Mouse (Mus musculus) liver, adult 2 months (tissue): ENCODE data around the gene Klrb1f. TPM values are rescaled to one million over a fixed set of nuclear protein-coding genes. Genes with fewer than 3 reads are reported as not detected.
"Not testable (repeated sequence)": the region's sequence is repeated elsewhere in the genome, so short reads cannot be mapped to it uniquely, and the experiment has no call there.

Experiments used
- DNase-seq: peaks from one replicate; pipeline ENCODE4 v3.0.0-alpha.2; 2011; ENCODE audit warnings: low read depth, low spot score; ENCODE audit errors: extremely low read depth
- H3K27ac ChIP-seq: fragments of 200-500 bp; replicated peaks from 2 replicates; pipeline ENCODE4 v1.5.1; 2012; ENCODE audit warnings: low read depth, mild to moderate bottlenecking, control low read depth, inconsistent platforms, low read length; ENCODE audit not compliant: insufficient read depth
- H3K27me3 ChIP-seq: fragments of 200-500 bp; 2 replicates; pipeline ENCODE4 v1.6.1; 2012; ENCODE audit warnings: mild to moderate bottlenecking, moderate library complexity, low read length, inconsistent platforms; ENCODE audit not compliant: control insufficient read depth, insufficient read depth
- H3K36me3 ChIP-seq: fragments of 200-500 bp; 2 replicates; pipeline ENCODE4 v1.6.1; 2012; ENCODE audit warnings: low read length, inconsistent platforms; ENCODE audit not compliant: control insufficient read depth, insufficient read depth
- H3K4me1 ChIP-seq: fragments of 200-500 bp; 2 replicates; pipeline ENCODE4 v1.6.1; 2011; ENCODE audit warnings: low read length; ENCODE audit not compliant: control insufficient read depth, insufficient read depth
- H3K4me3 ChIP-seq: fragments of 200-500 bp; 2 replicates; pipeline ENCODE4 v1.5.1; 2011; ENCODE audit warnings: low read depth, mild to moderate bottlenecking, control low read depth, low read length, moderate library complexity; ENCODE audit not compliant: insufficient read depth
- H3K79me2 ChIP-seq: fragments of 200-500 bp; 2 replicates; pipeline ENCODE4 v1.6.1; 2012; ENCODE audit warnings: inconsistent platforms, mild to moderate bottlenecking, low read length, moderate library complexity; ENCODE audit not compliant: control insufficient read depth, insufficient read depth
- H3K9ac ChIP-seq: fragments of 200-500 bp; 2 replicates; pipeline ENCODE4 v1.6.1; 2012; ENCODE audit warnings: low read depth, mild to moderate bottlenecking, control low read depth, inconsistent platforms, low read length
- CTCF ChIP-seq: fragments of 200-500 bp; IDR thresholded peaks from 2 replicates; pipeline ENCODE4 v1.5.1; 2011; ENCODE audit warnings: low read depth, low read length, control low read depth
- POLR2A ChIP-seq: fragments of 200-500 bp; IDR thresholded peaks from 2 replicates; pipeline ENCODE4 v1.6.1; 2011; ENCODE audit warnings: low read length, control low read depth; ENCODE audit not compliant: insufficient read depth; ENCODE audit errors: extremely low read depth
- WGBS: fragments of 180-500 bp; shearing (Covaris S2); methylation state at CpG from one replicate; pipeline ENCODE4 v1.1.7; 2018; 5-methylcytosine and 5-hydroxymethylcytosine counted together
- polyA plus RNA-seq: library from polyadenylated mRNA; depleted of rRNA; stranded (reverse); fragments of >200 nt; gene quantifications from 2 replicates; pipeline ENCODE4 v1.2.3, GENCODE M21; 2012; rRNA removed
- total RNA-seq: library from RNA; depleted of rRNA; stranded (reverse); fragments of >200 nt; gene quantifications from 2 replicates; pipeline ENCODE4 v1.2.3, GENCODE M21; 2014; rRNA removed

The Klrb1f gene
- total RNA-seq (not detected in 2 replicates), polyA plus RNA-seq (not detected in 2 replicates)

DNA sequence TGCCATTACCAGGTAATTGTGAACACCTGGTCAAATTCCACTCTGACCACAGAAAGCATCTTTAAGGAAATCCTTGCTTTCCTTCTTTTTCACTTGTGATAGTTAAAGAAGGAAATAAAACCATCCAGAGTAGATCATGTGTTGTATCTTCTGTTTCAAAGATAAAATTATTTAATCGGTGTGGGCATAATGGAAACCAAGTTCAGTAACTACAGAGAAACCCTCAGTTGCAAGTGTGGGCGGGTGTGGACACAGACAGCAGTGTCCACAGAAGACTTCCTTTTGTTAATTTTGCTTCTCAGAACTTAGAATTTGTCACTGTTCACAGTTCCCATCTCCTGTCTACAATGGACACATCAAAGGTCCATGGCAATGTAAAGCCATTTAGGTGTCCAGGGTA lies at the start of gene Klrb1f:
Klrb1f (plus strand) TSS at position 301 of the 400 bp plus-strand sequence.
- Histone ChIP-seq H3K9ac (no peak within 1 kb of the TSS), H3K27ac (no peak within 1 kb of the TSS), H3K79me2 (no peaks in the 10 kb centered on the region), H3K27me3 (no peaks in the 10 kb centered on the region), H3K36me3 (no peaks in the 10 kb centered on the region), H3K4me3 (no peak within 1 kb of the TSS), H3K4me1 (no peaks in the 10 kb centered on the region)
- no peak for DNase-seq
- TF ChIP-seq CTCF (no peak), POLR2A (no peak)
- whole genome bisulfite sequencing, result 87% methylated on average over 2 of the region's 2 CpGs

DNA sequence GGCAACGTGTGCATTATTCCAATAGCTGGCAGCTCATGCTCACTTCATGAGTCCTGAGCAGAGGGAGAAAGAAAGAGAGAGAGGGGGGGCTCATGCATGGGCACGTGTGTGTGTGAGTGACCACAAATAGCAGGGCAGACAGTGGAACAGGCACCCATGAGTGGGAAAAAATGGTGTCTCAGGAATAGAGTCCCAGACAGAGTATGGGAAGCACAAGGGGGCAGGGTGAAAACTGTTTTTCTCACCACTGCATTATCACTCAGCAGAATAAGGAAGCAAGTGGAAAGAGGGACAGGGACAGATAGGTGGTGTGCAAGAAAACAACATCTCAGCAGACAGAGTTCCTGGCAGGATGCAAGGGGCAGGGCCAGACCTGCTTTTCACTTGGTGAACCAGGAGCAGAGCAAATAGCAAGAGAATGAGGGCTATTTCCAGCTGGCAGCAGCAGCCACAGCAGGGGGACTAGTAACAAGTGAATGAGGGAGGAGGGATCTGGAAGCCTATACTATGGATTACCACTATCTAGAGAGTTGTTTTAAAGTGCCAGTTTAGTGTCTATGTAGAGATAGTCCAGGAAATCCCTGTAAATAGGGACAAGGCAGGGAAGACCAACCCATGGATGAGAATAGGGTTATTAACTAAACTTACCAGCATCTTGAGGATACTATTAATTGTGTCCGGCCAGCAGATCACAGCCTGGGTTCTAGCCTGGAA lies 49.5 kb upstream of the Klrb1f start:
- H3K9ac ChIP-seq, result no peak overlapping the region
- H3K27ac ChIP-seq, result no peak overlapping the region
- DNase-seq, result peak; percentile 7

DNA sequence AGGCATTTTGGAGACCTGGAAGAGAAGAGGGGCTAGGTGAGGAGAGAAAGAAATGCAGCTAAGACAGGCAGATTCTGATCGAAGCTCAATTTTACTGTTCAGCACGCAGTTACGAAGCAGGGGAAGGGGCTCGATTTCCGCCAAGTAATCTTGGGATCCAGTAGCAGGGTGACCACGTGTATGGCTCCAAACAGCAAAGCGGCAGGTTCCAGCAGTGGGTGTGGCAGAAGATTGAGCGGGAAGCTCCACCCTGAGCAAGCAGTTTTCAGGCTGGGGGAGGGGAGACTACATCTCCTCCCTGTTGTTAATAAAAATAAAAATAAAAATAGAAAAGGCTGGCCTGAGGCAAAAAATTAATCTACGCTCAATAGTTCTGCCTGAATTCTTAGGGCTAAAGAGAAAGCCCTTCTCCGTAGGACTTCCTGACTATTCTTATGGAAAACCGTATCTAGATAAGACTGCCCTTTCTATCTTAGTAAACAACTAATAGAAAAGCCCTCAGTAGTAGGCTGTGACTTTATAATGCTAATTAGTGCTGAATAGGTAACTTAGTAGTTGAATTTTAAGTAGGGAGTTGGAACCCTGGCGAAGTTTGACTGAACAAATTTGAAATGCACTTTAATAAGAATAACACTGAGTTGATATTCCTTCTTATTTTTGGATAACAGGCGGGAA lies 48.8 kb upstream of the Klrb1f start:
- no peak for DNase-seq
- Histone ChIP-seq H3K4me3 (no peak overlapping the region), H3K9ac (no peak overlapping the region)

More for the DNA sequence above, 49.5 kb upstream of the Klrb1f start:
- no peak for TF ChIP-seq CTCF
- no peak for TF ChIP-seq POLR2A
- Histone ChIP-seq H3K36me3 (no peaks in the 10 kb centered on the region), H3K4me1 (no peaks in the 10 kb centered on the region; the same call in 1 of the 2 replicates), H3K79me2 (no peaks in the 10 kb centered on the region), H3K4me3 (no peak overlapping the region), H3K27me3 (no peaks in the 10 kb centered on the region)
- WGBS, result 54% methylated on average over 3 of the region's 3 CpGs

GRCm38 (mm10) chr6:129001392-129001791 lies 44.3 kb upstream of the Klrb1f start:
- no peaks in the 10 kb centered on the region for H3K27me3 ChIP-seq
- no peaks in the 10 kb centered on the region for H3K36me3 ChIP-seq
- 81% methylated on average over 2 of the region's 2 CpGs for WGBS
- no peak overlapping the region for H3K4me3 ChIP-seq
- H3K27ac ChIP-seq, result no peak overlapping the region
- H3K4me1 ChIP-seq, result no peaks in the 10 kb centered on the region
- no peak for DNase-seq
- H3K9ac ChIP-seq, result no peak overlapping the region
- no peaks in the 10 kb centered on the region for H3K79me2 ChIP-seq
- TF ChIP-seq POLR2A (no peak), CTCF (no peak)

More for the DNA sequence above, 48.8 kb upstream of the Klrb1f start:
- Histone ChIP-seq H3K27ac (no peak overlapping the region), H3K36me3 (no peaks in the 10 kb centered on the region), H3K4me1 (no peaks in the 10 kb centered on the region; the same call in 1 of the 2 replicates), H3K27me3 (no peaks in the 10 kb centered on the region), H3K79me2 (no peaks in the 10 kb centered on the region)
- WGBS, result 62% methylated on average over 13 of the region's 13 CpGs
- TF ChIP-seq POLR2A (no peak), CTCF (no peak)

DNA sequence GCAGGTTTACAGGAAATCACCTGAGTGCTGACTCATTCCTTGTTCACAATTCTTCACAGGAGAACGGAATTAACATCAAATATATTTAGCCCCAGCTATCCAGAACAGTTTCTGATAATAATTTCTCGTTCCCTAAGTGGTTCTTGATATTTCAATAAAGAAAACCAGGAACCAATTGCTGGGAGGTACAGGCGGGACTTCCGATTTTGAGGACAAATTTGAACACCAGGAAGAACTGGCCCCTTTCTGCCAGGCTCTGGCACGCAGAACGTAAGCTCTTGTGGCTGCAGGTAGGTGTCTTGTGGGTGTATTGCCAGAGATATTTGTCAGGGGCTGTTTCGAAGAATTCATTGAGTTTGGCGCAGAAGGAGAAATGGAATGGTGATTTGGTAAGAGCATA lies 37.1 kb upstream of the Klrb1f start:
- TF ChIP-seq CTCF, result no peak
- no peak for TF ChIP-seq POLR2A
- 88% methylated on average over 8 of the region's 8 CpGs for WGBS
- H3K4me1 ChIP-seq, result no peaks in the 10 kb centered on the region
- no peak for DNase-seq
- H3K27ac ChIP-seq, result no peak overlapping the region
- H3K9ac ChIP-seq, result no peak overlapping the region
- H3K36me3 ChIP-seq, result no peaks in the 10 kb centered on the region
- H3K4me3 ChIP-seq, result no peak overlapping the region
- H3K79me2 ChIP-seq, result no peaks in the 10 kb centered on the region
- H3K27me3 ChIP-seq, result no peaks in the 10 kb centered on the region

GRCm38 (mm10) chr6:129009846-129010504 lies 35.7 kb upstream of the Klrb1f start:
- not testable (repeated sequence) for H3K4me3 ChIP-seq, H3K4me1 ChIP-seq, H3K27ac ChIP-seq, H3K27me3 ChIP-seq, H3K79me2 ChIP-seq, H3K36me3 ChIP-seq, DNase-seq, H3K9ac ChIP-seq
- 60% methylated on average over 7 of the region's 7 CpGs for WGBS
